Mouse (Mus musculus) midbrain, embryonic 11.5 days (tissue): ENCODE measurements at regions not wholly inside any gene's neighbourhood (a gene's known extent, or its start where the extent isn't known, plus 50 kb on each side); places are given as distances from the start of the nearest gene placed in this dataset.

Experiments used
- ATAC-seq: fragments of 200-750 bp; cut with Nextera tagmentation; 2 replicates; pipeline ENCODE4 v1.8.0; 2017; ENCODE audit warnings: moderate TSS enrichment, moderate library complexity; ENCODE audit not compliant: low FRiP score
- DNase-seq: peaks from one replicate; pipeline ENCODE4 v3.0.0; 2015; ENCODE audit warnings: low spot score; ENCODE audit errors: missing footprints
- H3K27ac ChIP-seq: fragments of 300-500 bp; sonication (generic); 2 replicates; pipeline ENCODE4 v1.5.1; 2014; ENCODE audit warnings: low read depth, low read length
- H3K27me3 ChIP-seq: fragments of 300-500 bp; sonication (generic); 2 replicates; pipeline ENCODE4 v1.6.1; 2014; ENCODE audit warnings: mild to moderate bottlenecking, low read length, moderate library complexity, mixed read lengths; ENCODE audit not compliant: control insufficient read depth, insufficient read depth
- H3K36me3 ChIP-seq: fragments of 300-500 bp; sonication (generic); 2 replicates; pipeline ENCODE4 v1.6.1; 2014; ENCODE audit warnings: mild to moderate bottlenecking, low read length, moderate library complexity, mixed read lengths; ENCODE audit not compliant: control insufficient read depth, insufficient read depth
- H3K4me1 ChIP-seq: fragments of 300-500 bp; sonication (generic); 2 replicates; pipeline ENCODE4 v1.6.1; 2014; ENCODE audit warnings: low read length; ENCODE audit not compliant: control insufficient read depth, insufficient read depth
- H3K4me2 ChIP-seq: fragments of 300-500 bp; sonication (generic); 2 replicates; pipeline ENCODE4 v1.6.1; 2014; ENCODE audit warnings: mild to moderate bottlenecking, moderate library complexity
- H3K4me3 ChIP-seq: fragments of 300-500 bp; sonication (generic); 2 replicates; pipeline ENCODE4 v1.5.1; 2014; ENCODE audit warnings: low read depth, low read length
- H3K9ac ChIP-seq: fragments of 300-500 bp; sonication (generic); 2 replicates; pipeline ENCODE4 v1.6.1; 2014; ENCODE audit warnings: low read length
- H3K9me3 ChIP-seq: fragments of 300-500 bp; sonication (generic); 2 replicates; pipeline ENCODE4 v1.6.1; 2016; ENCODE audit warnings: low read length; ENCODE audit not compliant: control insufficient read depth
- WGBS: fragments of 180-500 bp; shearing (Covaris S2); extraction: QIAGEN DNeasy Blood & Tissue Kit; methylation state at CpG from one replicate; pipeline ENCODE4 v1.1.7; 2014; 5-methylcytosine and 5-hydroxymethylcytosine counted together

DNA sequence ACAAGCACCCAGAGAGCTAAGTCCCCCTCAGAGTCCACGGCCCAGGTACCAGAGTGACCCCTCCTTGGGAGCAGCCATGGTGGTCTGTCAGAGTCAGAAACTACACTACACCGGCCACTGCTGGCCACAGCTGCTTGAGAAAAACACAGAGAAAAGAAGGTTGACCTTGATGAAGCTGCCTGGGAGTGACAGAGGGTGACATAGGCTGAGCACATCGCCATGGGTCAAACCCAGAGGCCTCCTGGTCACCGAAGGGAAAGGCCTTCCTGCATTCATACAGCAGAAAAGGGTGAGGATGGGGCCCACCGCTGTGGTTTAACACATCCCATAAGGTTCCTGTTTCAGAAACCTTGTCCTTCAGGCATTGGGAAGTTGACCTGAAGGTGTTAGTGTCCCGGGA is 153.0 kb downstream of the Setd4 start:
- Histone ChIP-seq H3K4me3 (no peak overlapping the region), H3K9me3 (no peaks in the 10 kb centered on the region), H3K9ac (no peak overlapping the region), H3K27ac (no peak overlapping the region), H3K4me2 (no peak overlapping the region), H3K4me1 (no peaks in the 10 kb centered on the region), H3K27me3 (no peaks in the 10 kb centered on the region; the same call in 1 of the 2 replicates), H3K36me3 (no peaks in the 10 kb centered on the region)
- ATAC-seq (no peak), DNase-seq (peak; percentile 53)
- WGBS: 66% methylated on average over 6 of the region's 6 CpGs

DNA sequence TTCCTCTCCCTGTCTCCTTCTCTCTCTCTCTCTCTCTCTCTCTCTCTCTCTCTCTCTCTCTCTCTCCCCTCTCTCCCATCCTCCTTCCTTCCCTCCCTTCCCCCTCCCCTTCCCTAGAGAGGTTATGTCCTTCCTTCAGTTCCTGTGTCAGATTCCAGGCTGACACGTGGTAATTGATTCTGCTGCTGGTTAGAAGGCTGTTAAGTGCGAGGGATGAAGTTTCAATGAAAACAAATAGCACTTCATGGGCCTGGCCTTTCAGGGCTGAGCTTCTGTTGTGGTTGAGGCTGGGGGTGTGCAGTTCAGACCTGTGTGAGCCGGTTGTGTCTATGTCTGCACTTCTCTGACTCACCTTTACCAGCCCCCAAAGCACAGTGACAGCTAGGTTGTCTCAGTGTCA is 153.9 kb downstream of the Setd4 start:
- H3K27ac ChIP-seq: no peak overlapping the region
- DNase-seq: peak; percentile 62

DNA sequence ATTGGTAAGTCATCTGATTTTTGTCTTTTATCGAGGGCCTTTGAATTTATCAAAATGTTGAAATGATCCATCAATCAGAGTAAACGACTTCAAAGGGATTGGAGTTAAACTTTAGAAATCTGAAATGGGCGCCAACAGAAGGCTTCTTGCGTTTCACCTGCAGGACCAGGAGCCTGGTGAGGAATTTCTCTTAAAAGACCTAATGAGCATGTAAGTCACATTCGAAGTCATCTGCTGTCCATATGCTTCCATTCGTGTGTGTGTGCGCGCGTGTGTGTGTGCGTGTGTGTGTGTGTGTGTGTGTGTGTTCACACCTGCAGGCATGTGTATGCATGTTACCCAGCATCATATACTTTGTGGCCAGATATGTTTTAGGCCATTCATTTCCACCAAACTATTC is 155.7 kb downstream of the Setd4 start:
- Histone ChIP-seq H3K9ac (no peak overlapping the region), H3K4me1 (no peaks in the 10 kb centered on the region; the same call in 1 of the 2 replicates), H3K4me2 (no peak overlapping the region), H3K9me3 (no peaks in the 10 kb centered on the region), H3K27ac (no peak overlapping the region), H3K36me3 (no peaks in the 10 kb centered on the region), H3K4me3 (no peak overlapping the region), H3K27me3 (no peaks in the 10 kb centered on the region; the same call in 1 of the 2 replicates)
- DNase-seq (no peak), ATAC-seq (no peak)
- 94% methylated on average over 10 of the region's 10 CpGs for WGBS

More for the DNA sequence above, 153.9 kb downstream of the Setd4 start:
- no peak overlapping the region for H3K4me2 ChIP-seq
- no peaks in the 10 kb centered on the region for H3K9me3 ChIP-seq
- no peak for ATAC-seq
- no peaks in the 10 kb centered on the region for H3K36me3 ChIP-seq
- no peak overlapping the region for H3K9ac ChIP-seq
- no peak overlapping the region for H3K4me3 ChIP-seq
- H3K27me3 ChIP-seq: no peaks in the 10 kb centered on the region; the same call in 1 of the 2 replicates
- no peaks in the 10 kb centered on the region for H3K4me1 ChIP-seq
- 33% methylated on average over 3 of the region's 3 CpGs for WGBS

DNA sequence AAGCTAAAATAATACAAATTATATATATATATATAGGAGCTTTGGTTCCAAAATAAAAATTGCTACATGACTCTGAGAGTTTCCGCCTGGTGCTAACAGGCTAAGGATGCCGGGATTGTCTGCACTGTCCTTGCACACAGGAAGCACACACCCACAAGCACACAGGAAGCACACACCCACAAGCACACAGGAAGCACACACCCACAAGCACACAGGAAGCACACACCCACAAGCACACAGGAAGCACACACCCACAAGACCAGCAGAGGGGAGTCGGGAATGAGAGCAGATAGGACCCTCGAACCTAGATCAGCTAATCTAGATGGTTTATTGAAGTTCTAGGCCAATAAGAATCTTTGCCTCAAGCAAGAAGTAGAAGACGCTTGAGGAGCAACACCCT is 156.9 kb downstream of the Setd4 start:
- peaks cover 6% of the 10 kb centered on the region for H3K4me1 ChIP-seq
- no peaks in the 10 kb centered on the region; the same call in 1 of the 2 replicates for H3K27me3 ChIP-seq
- no peak overlapping the region for H3K27ac ChIP-seq
- no peak overlapping the region for H3K9ac ChIP-seq
- DNase-seq (no peak), ATAC-seq (no peak)
- no peaks in the 10 kb centered on the region for H3K9me3 ChIP-seq
- no peak overlapping the region for H3K4me3 ChIP-seq
- no peaks in the 10 kb centered on the region for H3K36me3 ChIP-seq
- WGBS: 92% methylated on average over 5 of the region's 5 CpGs
- H3K4me2 ChIP-seq: no peak overlapping the region

DNA sequence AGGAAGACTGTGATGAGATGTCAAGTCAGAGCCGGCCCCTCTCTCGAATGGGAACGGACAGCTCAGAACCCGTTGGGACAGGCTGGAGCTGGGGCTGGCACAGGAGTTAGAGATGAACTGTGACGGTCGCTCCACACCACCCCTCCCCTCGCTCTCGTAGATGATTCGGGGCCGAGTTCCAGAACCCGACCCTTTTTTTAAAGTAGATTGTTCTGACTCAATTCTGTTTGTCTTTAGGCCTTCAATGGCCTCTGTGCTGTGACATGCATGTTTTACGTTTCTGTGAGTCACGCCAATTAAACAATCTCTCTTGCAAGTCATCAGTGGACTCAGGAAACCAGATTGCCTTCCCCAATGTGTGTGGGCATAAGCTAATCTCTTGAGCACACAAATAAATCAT is 157.7 kb downstream of the Setd4 start:
- Histone ChIP-seq H3K27me3 (peaks cover 3% of the 10 kb centered on the region; the same call in 1 of the 2 replicates), H3K4me2 (no peak overlapping the region), H3K9ac (no peak overlapping the region), H3K9me3 (no peaks in the 10 kb centered on the region), H3K36me3 (no peaks in the 10 kb centered on the region), H3K27ac (no peak overlapping the region), H3K4me3 (no peak overlapping the region), H3K4me1 (peaks cover 6% of the 10 kb centered on the region)
- DNase-seq: peak; percentile 47
- ATAC-seq: no peak
- 89% methylated on average over 13 of the region's 13 CpGs for WGBS

DNA sequence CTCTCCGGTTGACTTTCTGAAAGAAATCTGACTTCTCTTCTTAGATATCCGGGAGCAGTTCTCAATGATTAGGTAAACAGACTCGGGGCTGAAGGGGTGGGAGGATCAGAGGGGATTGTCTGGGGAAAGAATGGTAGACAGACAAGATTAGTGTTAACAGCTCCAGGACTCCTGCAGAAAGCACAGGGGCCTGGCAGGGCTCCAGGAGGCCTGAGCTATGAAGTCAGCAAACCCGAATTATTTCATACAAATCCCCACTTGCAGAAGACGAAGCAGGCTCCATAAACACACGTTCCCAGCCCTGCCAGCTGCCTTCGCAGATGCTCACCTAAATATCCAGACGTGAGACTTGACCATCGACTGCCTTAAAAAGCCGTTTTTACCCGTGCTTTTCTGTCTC is 161.0 kb downstream of the Setd4 start:
- Histone ChIP-seq H3K9me3 (no peaks in the 10 kb centered on the region), H3K36me3 (no peaks in the 10 kb centered on the region), H3K27ac (no peak overlapping the region), H3K27me3 (peaks cover 3% of the 10 kb centered on the region; the same call in 1 of the 2 replicates), H3K9ac (no peak overlapping the region), H3K4me2 (no peak overlapping the region), H3K4me3 (no peak overlapping the region), H3K4me1 (peaks cover 6% of the 10 kb centered on the region)
- WGBS: 37% methylated on average over 11 of the region's 11 CpGs
- DNase-seq (no peak), ATAC-seq (no peak)

DNA sequence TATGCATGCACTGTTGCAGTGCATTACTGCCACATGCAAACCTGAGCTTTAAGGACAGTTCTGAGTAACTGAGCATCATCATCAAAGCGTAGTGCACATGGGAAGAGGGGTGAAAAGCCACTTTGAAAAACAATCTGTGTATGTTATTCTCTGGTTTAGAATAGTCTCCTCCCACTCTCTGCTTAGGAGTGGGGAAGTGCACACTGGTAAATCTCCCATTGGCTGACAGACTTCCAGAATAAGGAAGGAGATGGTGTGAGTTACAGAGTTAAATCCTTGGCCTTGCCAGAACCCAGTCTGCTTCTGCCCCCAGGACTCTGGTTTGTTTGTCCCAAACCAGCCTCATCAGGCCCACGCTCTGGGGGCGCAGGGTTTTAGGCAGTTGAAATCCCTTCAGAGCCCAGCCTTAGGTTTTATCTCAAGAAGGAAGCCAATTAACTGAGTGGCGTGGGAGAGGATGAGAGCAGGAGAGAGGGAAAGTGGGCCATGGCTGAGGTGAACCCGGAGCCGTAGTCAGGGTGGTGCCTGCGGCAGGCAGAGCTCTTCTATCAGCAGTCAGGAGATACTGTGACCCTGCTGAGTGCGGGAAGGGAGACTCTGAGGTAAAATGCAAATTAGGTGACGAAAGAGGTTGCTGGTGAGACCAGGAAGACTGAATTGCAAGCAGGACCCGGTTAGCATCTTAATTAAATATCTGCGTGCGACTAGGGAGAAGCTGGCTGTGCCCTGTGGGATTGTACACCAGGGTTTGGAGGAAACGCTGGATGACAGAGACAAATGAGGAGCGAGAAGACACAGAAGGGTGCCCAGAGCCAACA is 166.0 kb downstream of the Setd4 start:
- H3K4me1 ChIP-seq: peaks cover 3% of the 10 kb centered on the region
- DNase-seq: peak; percentile 81
- H3K9ac ChIP-seq: no peak overlapping the region
- H3K9me3 ChIP-seq: no peaks in the 10 kb centered on the region
- no peak overlapping the region for H3K4me3 ChIP-seq
- no peak overlapping the region for H3K27ac ChIP-seq
- H3K27me3 ChIP-seq: 0 out of 2 replicates have a peak, but pooled peaks cover 3% of the 10 kb centered on the region
- no peak overlapping the region for H3K4me2 ChIP-seq
- no peaks in the 10 kb centered on the region for H3K36me3 ChIP-seq
- no peak for ATAC-seq
- WGBS: 20% methylated on average over 14 of the region's 14 CpGs

DNA sequence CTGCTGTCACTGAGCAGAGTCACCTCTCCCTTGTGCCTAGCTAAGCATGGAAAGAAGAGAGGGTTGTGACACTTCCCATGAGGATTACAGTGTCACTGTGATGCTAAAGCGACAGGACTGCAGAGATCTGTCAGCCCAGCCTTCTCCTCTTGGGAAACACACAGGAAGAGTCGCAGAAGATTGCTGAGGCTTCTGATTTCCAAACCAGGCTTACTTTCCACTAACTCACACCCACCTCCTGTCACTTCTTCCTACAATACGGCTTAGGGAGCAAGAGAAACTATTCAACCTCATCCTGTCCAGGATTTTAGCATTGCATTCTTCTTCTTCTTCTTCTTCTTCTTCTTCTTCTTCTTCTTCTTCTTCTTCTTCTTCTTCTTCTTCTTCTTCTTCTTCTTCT is 167.1 kb downstream of the Setd4 start:
- Histone ChIP-seq H3K4me2 (no peak overlapping the region), H3K27ac (no peak overlapping the region), H3K36me3 (no peaks in the 10 kb centered on the region), H3K27me3 (0 out of 2 replicates have a peak, but pooled peaks cover 2% of the 10 kb centered on the region), H3K4me1 (no peaks in the 10 kb centered on the region; the same call in 1 of the 2 replicates), H3K9me3 (no peaks in the 10 kb centered on the region), H3K4me3 (no peak overlapping the region), H3K9ac (no peak overlapping the region)
- 51% methylated on average over 3 of the region's 3 CpGs for WGBS
- ATAC-seq (no peak), DNase-seq (no peak)

DNA sequence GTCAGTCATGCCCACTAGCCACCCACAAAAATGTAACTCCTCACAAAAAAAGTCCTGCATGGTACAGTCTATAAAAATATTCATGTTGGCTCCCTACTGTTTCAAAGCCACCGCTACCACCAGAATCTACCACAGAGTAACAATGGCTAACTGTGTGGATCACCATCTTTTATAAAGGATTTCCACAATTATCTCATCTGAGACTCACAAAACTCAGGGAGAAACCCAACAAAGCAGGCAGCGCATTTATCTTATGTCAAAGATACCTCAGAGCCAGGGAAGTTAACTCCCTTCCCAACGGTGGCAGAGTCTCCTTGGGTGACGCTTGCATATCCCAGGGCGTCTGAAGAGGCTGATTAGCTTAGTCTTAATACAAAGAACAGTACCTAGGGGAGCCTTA is 172.5 kb downstream of the Setd4 start:
- DNase-seq (no peak), ATAC-seq (no peak)
- no peak overlapping the region for H3K4me2 ChIP-seq
- no peaks in the 10 kb centered on the region for H3K36me3 ChIP-seq
- H3K27me3 ChIP-seq: no peaks in the 10 kb centered on the region
- no peak overlapping the region for H3K9ac ChIP-seq
- H3K9me3 ChIP-seq: no peaks in the 10 kb centered on the region
- H3K27ac ChIP-seq: no peak overlapping the region
- no peaks in the 10 kb centered on the region for H3K4me1 ChIP-seq
- no peak overlapping the region for H3K4me3 ChIP-seq
- 80% methylated on average over 5 of the region's 5 CpGs for WGBS
